In genomic region chr9:60989670-60990391, GRCm38 (mm10) we compare ENCODE assay signal across 9 mouse cellular contexts.
DNase-seq lines count a peak whose midpoint lies in the region; ATAC-seq lines count a peak whose summit lies in the region.
"Had no signal": no experiment of that assay in that cellular context is flagged by ENCODE, and none has a peak within 500 bp of the region (broad histone marks: within the 10 kb centered on the region; RNA-seq: fewer than 3 reads in every experiment).

No protein-coding gene starts in this region.

- no peak overlapping the region for H3K4me2 ChIP-seq in midbrain, embryonic 16.5 days (ENCODE audit: low read length)

- H3K4me1 ChIP-seq in midbrain, embryonic 16.5 days (ENCODE audit: control insufficient read depth, insufficient read depth, low read length) = no peaks in the 10 kb centered on the region

- DNase-seq in cerebellum, postnatal 14 days = peak; percentile 50 to 57
- DNase-seq in cerebellum, adult 18-20 months = no peak
- DNase-seq in lung, postnatal 10 days = peak; percentile 36
- DNase-seq in lung, adult 18-20 months = no peak
- peak; percentile 35 for DNase-seq in heart, adult 8-10 months (ENCODE audit: low spot score)
- peak; percentile 16 for DNase-seq in skeletal muscle tissue, adult 2 months (ENCODE audit: low read depth, low spot score)
- DNase-seq in cerebellum, adult 9-11 months = no peak

- no peaks in the 10 kb centered on the region for H3K27me3 ChIP-seq in midbrain, embryonic 16.5 days (ENCODE audit: control insufficient read depth, insufficient read depth, low read depth, low read length)

- no peaks in the 10 kb centered on the region for H3K9me3 ChIP-seq in midbrain, embryonic 16.5 days (replicated peaks; ENCODE audit: control insufficient read depth, low read length, poor library complexity, severe bottlenecking)

- H3K4me3 ChIP-seq in midbrain, embryonic 16.5 days (ENCODE audit: low read depth, low read length) = no peak overlapping the region

- ATAC-seq in midbrain, embryonic 16.5 days = no peak

- H3K36me3 ChIP-seq in midbrain, embryonic 16.5 days (ENCODE audit: control insufficient read depth, insufficient read depth, low read length) = no peaks in the 10 kb centered on the region

- no peak overlapping the region for H3K27ac ChIP-seq in midbrain, embryonic 16.5 days (ENCODE audit: low read length)
- H3K27ac ChIP-seq: macrophage had no signal

- 40% methylated on average over 13 of the region's 13 CpGs for WGBS in midbrain, embryonic 16.5 days

- no peak overlapping the region for H3K9ac ChIP-seq in midbrain, embryonic 16.5 days (ENCODE audit: low read depth, low read length)

Comparison
In these comparisons a context has a peak if more than half of its experiments do, and no peak if none do; other contexts are left out.
1. DNase-seq: peak in cerebellum, postnatal 14 days (2 of 2), lung, postnatal 10 days (single experiment), heart, adult 8-10 months (single experiment) and skeletal muscle tissue, adult 2 months (single experiment); none in cerebellum, adult 18-20 months (0 of 2), lung, adult 18-20 months (0 of 2) and cerebellum, adult 9-11 months (single experiment).